Mouse (Mus musculus) CH12.LX (cell line): Measurements from ENCODE around the gene Gmppa. TPM values are rescaled to one million over a fixed set of nuclear protein-coding genes. Genes with fewer than 3 reads are reported as not detected.

Source experiments
- DNase-seq: peaks from one replicate; pipeline ENCODE4 v3.0.0-alpha.2; 2013; ENCODE audit errors: extremely low read depth
- H3K27ac ChIP-seq: 2 replicates; pipeline ENCODE4 v1.5.1; 2012; ENCODE audit warnings: low read depth, mild to moderate bottlenecking, control low read depth, moderate library complexity; ENCODE audit not compliant: insufficient read depth
- H3K27me3 ChIP-seq: replicated peaks from 2 replicates; pipeline ENCODE3; 2012; ENCODE audit warnings: inconsistent platforms
- H3K36me3 ChIP-seq, 2 experiments: replicated peaks in 1 of 2; 2 replicates each; pipeline versions ENCODE3 to v1.6.1; 2012; ENCODE audit warnings: inconsistent platforms in 1 of 2, low read length in 1 of 2, mild to moderate bottlenecking in 1 of 2, mixed read lengths in 1 of 2, moderate library complexity in 1 of 2; ENCODE audit not compliant: control insufficient read depth in 1 of 2, insufficient read depth in 1 of 2
- H3K4me1 ChIP-seq, 2 experiments: 2 replicates each; pipeline ENCODE4 v1.6.1; 2012; ENCODE audit warnings: inconsistent platforms in 1 of 2, moderate library complexity in 1 of 2; ENCODE audit not compliant: insufficient read depth in 2 of 2, control insufficient read depth in 1 of 2
- H3K4me2 ChIP-seq: 2 replicates; pipeline ENCODE4 v1.6.1; 2012; ENCODE audit warnings: low read depth, mild to moderate bottlenecking, control low read depth; ENCODE audit not compliant: poor library complexity, insufficient read depth, severe bottlenecking
- H3K4me3 ChIP-seq, 3 experiments: fragments of 150-350 bp in 1 of 3; sonication (generic) in 1 of 3; replicated peaks in 1 of 3; 2 replicates each; pipeline versions ENCODE3 to v1.5.1; 2011 to 2012; ENCODE audit warnings: low read depth in 2 of 3, low read length in 2 of 3, mild to moderate bottlenecking in 2 of 3, moderate library complexity in 2 of 3, control low read depth in 1 of 3, improper control_type of control experiment in 1 of 3, inconsistent platforms in 1 of 3, mixed read lengths in 1 of 3; ENCODE audit not compliant: poor library complexity in 1 of 3
- H3K79me2 ChIP-seq: replicated peaks from 2 replicates; pipeline ENCODE4 v1.6.1; 2012; ENCODE audit warnings: mild to moderate bottlenecking, moderate library complexity; ENCODE audit not compliant: control insufficient read depth, poor library complexity, insufficient read depth, severe bottlenecking; ENCODE audit errors: extremely low read depth
- H3K9ac ChIP-seq: 2 replicates; pipeline ENCODE4 v1.6.1; 2012; ENCODE audit warnings: low read depth, mild to moderate bottlenecking, control low read depth, moderate library complexity; ENCODE audit not compliant: insufficient read depth
- H3K9me3 ChIP-seq: replicated peaks from 2 replicates; pipeline ENCODE3; 2012; ENCODE audit warnings: low read length, inconsistent platforms, mixed read lengths
- CHD1 ChIP-seq: IDR thresholded peaks from 2 replicates; pipeline ENCODE4 v1.6.1; 2012; ENCODE audit warnings: low read depth, low read length, improper control_type of control experiment, inconsistent platforms
- CHD2 ChIP-seq: IDR thresholded peaks from 2 replicates; pipeline ENCODE4 v1.6.1; 2011; ENCODE audit warnings: low read length, improper control_type of control experiment
- CTCF ChIP-seq, 2 experiments: IDR thresholded peaks in 1 of 2; conservative IDR thresholded peaks in 1 of 2; 2 replicates each; pipeline ENCODE4 v1.5.1; 2011 to 2012; ENCODE audit warnings: low read depth in 2 of 2, low read length in 2 of 2, improper control_type of control experiment in 1 of 2, inconsistent platforms in 1 of 2, mild to moderate bottlenecking in 1 of 2, moderate library complexity in 1 of 2
- E2F4 ChIP-seq: IDR thresholded peaks from 2 replicates; pipeline ENCODE4 v1.6.1; 2011; ENCODE audit warnings: low read depth, low read length, improper control_type of control experiment; ENCODE audit not compliant: insufficient replicate concordance
- ELF1 ChIP-seq: IDR thresholded peaks from 2 replicates; pipeline ENCODE4 v1.6.1; 2014; ENCODE audit warnings: low read depth, mild to moderate bottlenecking, inconsistent platforms, low read length, improper control_type of control experiment
- EP300 ChIP-seq: IDR thresholded peaks from 2 replicates; pipeline ENCODE4 v1.6.1; 2011; ENCODE audit warnings: low read length, improper control_type of control experiment
- ETS1 ChIP-seq: conservative IDR thresholded peaks from 2 replicates; pipeline ENCODE4 v1.6.1; 2012; ENCODE audit warnings: low read depth, mild to moderate bottlenecking, inconsistent platforms, low read length, improper control_type of control experiment, moderate library complexity
- GABPA ChIP-seq: IDR thresholded peaks from 2 replicates; pipeline ENCODE4 v1.6.1; 2012; ENCODE audit warnings: low read depth, low read length, improper control_type of control experiment, inconsistent platforms; ENCODE audit not compliant: insufficient replicate concordance
- HCFC1 ChIP-seq: IDR thresholded peaks from 2 replicates; pipeline ENCODE4 v1.6.1; 2012; ENCODE audit warnings: low read depth, mild to moderate bottlenecking, inconsistent platforms, low read length, improper control_type of control experiment
- IRF4 ChIP-seq: IDR thresholded peaks from 2 replicates; pipeline ENCODE4 v1.6.1; 2014; ENCODE audit warnings: low read depth, mild to moderate bottlenecking, inconsistent platforms, low read length, improper control_type of control experiment
- JUN ChIP-seq: IDR thresholded peaks from 2 replicates; pipeline ENCODE4 v1.6.1; 2011; ENCODE audit warnings: low read depth, mild to moderate bottlenecking, low read length, improper control_type of control experiment, moderate library complexity; ENCODE audit not compliant: insufficient read depth
- JUND ChIP-seq: conservative IDR thresholded peaks from 2 replicates; pipeline ENCODE4 v1.6.1; 2011; ENCODE audit warnings: low read depth, low read length, improper control_type of control experiment
- KAT2A ChIP-seq: IDR thresholded peaks from 2 replicates; pipeline ENCODE4 v1.6.1; 2012; ENCODE audit warnings: low read length, improper control_type of control experiment, inconsistent platforms; ENCODE audit not compliant: insufficient replicate concordance
- MAFK ChIP-seq: IDR thresholded peaks from 2 replicates; pipeline ENCODE4 v1.6.1; 2011; ENCODE audit warnings: low read length, improper control_type of control experiment; ENCODE audit not compliant: insufficient replicate concordance
- MAX ChIP-seq: IDR thresholded peaks from 2 replicates; pipeline ENCODE4 v1.6.1; 2011; ENCODE audit warnings: low read length, improper control_type of control experiment
- MAZ ChIP-seq: IDR thresholded peaks from 2 replicates; pipeline ENCODE4 v1.6.1; 2012; ENCODE audit warnings: low read depth, mild to moderate bottlenecking, inconsistent platforms, low read length, improper control_type of control experiment, moderate library complexity
- MXI1 ChIP-seq: IDR thresholded peaks from 2 replicates; pipeline ENCODE4 v1.6.1; 2011; ENCODE audit warnings: mild to moderate bottlenecking, low read depth, low read length, improper control_type of control experiment
- MYC ChIP-seq: IDR thresholded peaks from 2 replicates; pipeline ENCODE4 v1.6.1; 2011; ENCODE audit warnings: low read depth, mild to moderate bottlenecking, improper control_type of control experiment, low read length
- NELFE ChIP-seq: IDR thresholded peaks from 2 replicates; pipeline ENCODE4 v1.6.1; 2011; ENCODE audit warnings: low read depth, low read length, improper control_type of control experiment
- NRF1 ChIP-seq: IDR thresholded peaks from 2 replicates; pipeline ENCODE4 v1.6.1; 2014; ENCODE audit warnings: low read depth, mild to moderate bottlenecking, inconsistent platforms, low read length, improper control_type of control experiment, moderate library complexity
- PAX5 ChIP-seq: IDR thresholded peaks from 2 replicates; pipeline ENCODE4 v1.6.1; 2012; ENCODE audit warnings: low read length, inconsistent platforms, mixed read lengths
- POLR2A ChIP-seq: IDR thresholded peaks from 2 replicates; pipeline ENCODE4 v1.6.1; 2011; ENCODE audit warnings: low read depth, mild to moderate bottlenecking, improper control_type of control experiment, low read length
- POLR2AphosphoS2 ChIP-seq: IDR thresholded peaks from 2 replicates; pipeline ENCODE4 v1.6.1; 2011; ENCODE audit warnings: low read depth, low read length, improper control_type of control experiment
- RAD21 ChIP-seq: IDR thresholded peaks from 2 replicates; pipeline ENCODE4 v1.6.1; 2011; ENCODE audit warnings: low read depth, mild to moderate bottlenecking, low read length, improper control_type of control experiment, moderate library complexity
- SIN3A ChIP-seq: IDR thresholded peaks from 2 replicates; pipeline ENCODE4 v1.6.1; 2012; ENCODE audit warnings: low read length, improper control_type of control experiment, inconsistent platforms
- TBP ChIP-seq: conservative IDR thresholded peaks from 2 replicates; pipeline ENCODE4 v1.6.1; 2011; ENCODE audit warnings: low read depth, low read length, improper control_type of control experiment
- TCF12 ChIP-seq: IDR thresholded peaks from 2 replicates; pipeline ENCODE4 v1.6.1; 2014; ENCODE audit warnings: low read depth, mild to moderate bottlenecking, inconsistent platforms, low read length, improper control_type of control experiment
- UBTF ChIP-seq: IDR thresholded peaks from 2 replicates; pipeline ENCODE4 v1.6.1; 2012; ENCODE audit warnings: low read depth, mild to moderate bottlenecking, inconsistent platforms, low read length, improper control_type of control experiment, moderate library complexity
- USF1 ChIP-seq: IDR thresholded peaks from 2 replicates; pipeline ENCODE4 v1.6.1; 2014; ENCODE audit warnings: low read depth, mild to moderate bottlenecking, inconsistent platforms, low read length, improper control_type of control experiment
- USF2 ChIP-seq: conservative IDR thresholded peaks from 2 replicates; pipeline ENCODE4 v1.6.1; 2011; ENCODE audit warnings: low read depth, low read length, improper control_type of control experiment
- ZKSCAN1 ChIP-seq: IDR thresholded peaks from 2 replicates; pipeline ENCODE4 v1.6.1; 2012; ENCODE audit warnings: low read depth, inconsistent platforms, low read length, improper control_type of control experiment, borderline replicate concordance
- ZMIZ1 ChIP-seq: IDR thresholded peaks from 2 replicates; pipeline ENCODE4 v1.6.1; 2012; ENCODE audit warnings: low read depth, mild to moderate bottlenecking, inconsistent platforms, low read length, improper control_type of control experiment
- dilution Hi-C: fragments of 300-500 bp; cut with MboI; formaldehyde crosslinking; loops from 2 replicates; pipeline ENCODE4 v1.14.3; 2020; ENCODE audit warnings: low sequenced_read_pairs; ENCODE audit not compliant: extremely low pct_unique_long_range_greater_than_20kb, extremely low pct_ligation_motif_present
- in situ Hi-C: fragments of 300-500 bp; cut with MboI; formaldehyde crosslinking; loops from 3 replicates; pipeline ENCODE4 v1.14.3; 2019; ENCODE audit warnings: low sequenced_read_pairs, low pct_ligation_motif_present, low pct_unique_long_range_greater_than_20kb, mixed read lengths
- polyA plus RNA-seq: library from polyadenylated mRNA; unstranded; fragments of >175 nt; gene quantifications from 2 replicates; pipeline ENCODE4 v1.2.1, GENCODE M21; 2012; ENCODE audit warnings: low read depth; ENCODE audit not compliant: insufficient read length
- total RNA-seq, 2 experiments: library from RNA; depleted of rRNA; stranded (reverse); fragments of 300-350 nt in 1 of 2; fragments of >200 nt in 1 of 2; gene quantifications; 2 replicates each; pipeline ENCODE4 v1.2.3; 2012 to 2014

Gmppa gene
- 139 and 153 TPM in 2 replicates for total RNA-seq (2012; rRNA removed)
- total RNA-seq (2014; rRNA removed): 101 and 102 TPM in 2 replicates
- 126 and 131 TPM in 2 replicates for polyA plus RNA-seq

DNA sequence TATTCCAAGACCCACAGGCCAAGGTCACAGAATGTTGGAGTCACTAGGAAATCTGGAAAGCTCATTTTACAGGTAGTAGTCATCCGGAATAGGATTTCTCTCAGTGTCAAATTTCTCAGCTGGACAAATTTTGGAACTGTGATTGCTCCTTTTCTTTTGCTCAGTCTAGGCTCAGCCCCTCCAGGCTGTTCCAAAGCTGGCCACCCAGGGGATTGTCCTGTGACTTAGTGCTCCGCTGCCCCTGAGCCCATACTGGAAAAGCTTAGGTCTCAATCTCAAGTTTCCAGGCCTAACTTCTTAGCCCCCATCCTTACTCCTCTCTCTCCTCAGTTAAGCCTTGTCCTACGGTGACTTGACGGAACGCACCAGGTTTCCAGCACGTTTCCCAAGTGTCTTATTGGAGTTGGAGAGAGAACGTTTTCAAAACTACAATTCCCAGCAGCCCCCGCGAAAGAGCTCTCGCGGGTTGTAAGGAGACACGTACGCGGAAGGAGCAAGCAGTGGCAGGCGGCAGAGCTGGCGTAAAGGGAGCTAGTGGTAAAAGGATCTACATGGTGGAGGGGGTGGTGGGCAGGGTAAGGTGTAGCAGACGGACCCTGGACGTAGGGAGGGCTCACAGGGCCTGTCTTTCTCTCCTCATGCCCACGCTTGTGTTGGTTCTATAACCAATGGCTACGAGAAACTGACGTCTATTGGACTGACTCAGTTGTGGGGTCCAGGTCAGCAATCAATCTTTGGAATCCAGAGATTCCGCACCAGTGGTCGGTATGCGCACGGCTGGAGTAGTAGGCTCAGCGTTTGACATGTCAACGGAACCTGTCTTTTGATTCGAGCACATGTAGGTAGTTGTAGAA lies at the start of gene Gmppa:
Gene Gmppa, plus strand, starts transcription at position 456 of the 854 bp plus-strand sequence.
- in situ Hi-C loops (no loop called here), dilution Hi-C loops (no loop called here)
- Histone ChIP-seq H3K27ac (peak within 1 kb of the TSS; percentile 17; the same call in 1 of the 2 replicates), H3K27me3 (no peaks in the 10 kb centered on the region), H3K4me1 (peaks cover 3 to 18% of the 10 kb centered on the region in 2 experiments), H3K9ac (peak within 1 kb of the TSS; percentile 95), H3K4me2 (peak within 1 kb of the TSS; percentile 79), H3K4me3 (peak within 1 kb of the TSS; percentile 70 to 91 (median 82)), H3K79me2 (peaks cover 9% of the 10 kb centered on the region), H3K36me3 (peaks cover 12 to 53% of the 10 kb centered on the region in 2 experiments), H3K9me3 (no peaks in the 10 kb centered on the region)
- TF ChIP-seq JUND (no peak), NELFE (peak; percentile 84), ELF1 (peak; percentile 99), MYC (no peak), MAX (no peak), ZKSCAN1 (no peak), CHD2 (peak; percentile 100), CHD1 (0 out of 2 replicates have a peak, but pooled peaks have one; percentile 50), CTCF (conservative IDR thresholded peaks at IDR 0.05 in 1 of 2, IDR thresholded peaks at IDR 0.05 in 1 of 2; ENCODE audit: low read depth in 2 of 2, low read length in 2 of 2) (no peak), ETS1 (no peak), EP300 (no peak), PAX5 (no peak), IRF4 (no peak), TCF12 (peak; percentile 88), SIN3A (peak; percentile 92), MAFK (no peak), JUN (no peak), NRF1 (no peak), KAT2A (peak; percentile 96), USF2 (no peak), RAD21 (no peak), USF1 (no peak), ZMIZ1 (peak; percentile 89; the same call in 1 of the 2 replicates), POLR2A (peak; percentile 96), MXI1 (peak; percentile 70), E2F4 (no peak), HCFC1 (peak; percentile 100), GABPA (peak; percentile 64; the same call in 1 of the 2 replicates), MAZ (0 out of 2 replicates have a peak, but pooled peaks have one; percentile 21), UBTF (no peak), POLR2AphosphoS2 (peak; percentile 82), TBP (0 out of 2 replicates have a peak, but pooled peaks have one; percentile 44)
- DNase-seq: peak; percentile 85
